Mouse (Mus musculus) C2C12 (cell line): Measurements from ENCODE around the gene Gas7.

Experiments
- CTCF ChIP-seq: IDR thresholded peaks from one replicate; pipeline ENCODE4 v1.5.1; 2011; ENCODE audit not compliant: control insufficient read depth, insufficient read depth, insufficient read length
- FOSL1 ChIP-seq: IDR thresholded peaks from one replicate; pipeline ENCODE4 v1.8.0; 2011; ENCODE audit warnings: mild to moderate bottlenecking, low read length; ENCODE audit not compliant: poor library complexity, insufficient read depth, severe bottlenecking
- MAX ChIP-seq: IDR thresholded peaks from one replicate; pipeline ENCODE4 v1.6.1; 2011; ENCODE audit warnings: mild to moderate bottlenecking, control low read depth
- MYOG ChIP-seq: IDR thresholded peaks from one replicate; pipeline ENCODE4 v1.6.1; 2011; ENCODE audit not compliant: control insufficient read depth, insufficient read length; ENCODE audit errors: extremely low read depth

DNA sequence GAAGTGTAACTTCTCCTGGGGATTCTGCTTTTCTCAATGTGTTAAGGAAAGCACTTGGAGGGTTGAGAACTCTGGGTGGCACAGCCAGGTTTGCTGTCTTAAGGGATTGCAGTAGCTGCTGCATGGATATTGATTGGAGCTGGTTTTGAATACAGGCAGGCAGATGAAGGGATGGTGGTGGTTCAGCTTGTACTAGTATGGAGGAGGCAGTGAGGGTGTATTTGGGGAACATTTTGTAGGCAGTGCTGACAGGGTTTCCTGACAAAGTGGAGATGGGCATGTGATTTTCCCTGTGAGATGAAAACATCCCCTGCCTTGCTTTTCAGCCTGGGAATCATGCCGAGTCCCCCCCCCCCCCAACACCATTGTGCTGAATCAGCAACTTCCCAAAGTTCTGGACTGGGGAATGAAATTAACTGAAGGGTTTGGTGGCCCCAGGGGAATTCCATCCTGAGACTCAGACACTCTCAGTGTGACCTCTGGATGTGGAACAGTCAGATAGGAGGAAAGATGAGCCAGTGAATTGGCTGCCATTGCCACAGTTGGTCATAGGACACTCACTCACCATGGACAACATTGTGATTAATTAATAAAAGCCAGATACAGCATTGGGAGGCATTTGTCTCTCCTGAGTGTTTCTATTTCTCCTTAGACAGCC is 54.1 kb downstream of the Gas7 start:
- no peak for TF ChIP-seq CTCF
- TF ChIP-seq MYOG, result no peak
- no peak for TF ChIP-seq FOSL1
- TF ChIP-seq MAX, result no peak
